8 mouse cellular contexts compared by ENCODE assay signal in the genomic region with DNA sequence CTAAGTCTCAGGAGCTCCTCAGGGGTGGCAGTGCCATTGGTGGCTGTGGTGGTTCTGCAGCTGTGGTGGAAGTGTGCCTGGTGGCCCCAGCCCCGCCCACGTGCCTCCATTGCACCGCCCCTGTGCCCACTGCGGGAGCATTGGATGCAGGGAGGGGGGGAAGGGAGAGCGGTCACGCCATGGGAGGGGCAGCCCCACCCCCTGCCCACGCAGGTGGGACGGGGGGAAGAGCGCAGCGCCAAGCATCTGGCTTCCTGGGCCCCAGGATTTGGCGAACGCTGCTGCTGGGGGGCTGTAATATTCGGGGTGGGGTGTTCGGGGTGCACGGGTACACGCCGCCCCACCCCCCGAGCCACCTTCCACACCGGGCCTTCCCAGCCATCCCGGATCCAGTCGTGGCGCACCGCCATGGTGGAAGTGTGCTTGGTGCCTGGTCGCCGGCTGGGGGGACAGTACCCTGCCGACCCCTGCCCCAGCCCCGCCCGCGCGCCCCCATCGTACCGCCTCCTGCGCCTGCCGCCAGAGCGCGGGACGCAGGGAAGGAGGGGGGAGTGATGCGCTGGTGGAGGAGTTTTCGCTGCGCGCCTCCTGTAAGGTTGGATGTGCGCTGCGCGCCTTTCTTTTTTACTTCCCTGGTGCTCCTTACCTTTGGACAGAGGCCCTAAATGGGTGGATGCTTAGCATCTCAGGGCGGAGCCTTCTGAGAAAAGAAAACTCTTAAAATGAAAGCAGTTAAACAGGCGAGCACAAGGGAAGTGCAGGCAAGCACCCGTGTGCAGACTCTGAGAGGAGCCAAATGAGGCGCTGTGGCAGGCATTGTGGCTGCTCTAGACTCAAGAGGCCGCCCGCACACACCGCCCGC. TPM values are rescaled to one million over a fixed set of nuclear protein-coding genes. Genes with fewer than 3 reads are reported as not detected.
A peak's percentile ranks its signal among the peaks of the same experiment; 100 is the strongest.
DNase-seq lines count a peak whose midpoint lies in the region; ATAC-seq and TF ChIP-seq lines count a peak whose summit lies in the region.

No protein-coding gene starts in this region.

- H3K4me3 ChIP-seq in lung, adult 2 months (replicated peaks; ENCODE audit: extremely low read depth, low read depth, low read length) = peak overlapping the region; percentile 68
- H3K4me3 ChIP-seq in intestine, embryonic 14.5 days (ENCODE audit: low read depth, low read length) = peak overlapping the region; percentile 52
- peak overlapping the region; percentile 9; the same call in 1 of the 2 replicates for H3K4me3 ChIP-seq in macrophage (ENCODE audit: inconsistent target)

- H3K27me3 ChIP-seq in intestine, embryonic 14.5 days (replicated peaks; ENCODE audit: control insufficient read depth, insufficient read depth, low read length) = no peaks in the 10 kb centered on the region

- TF ChIP-seq CTCF in lung, adult 2 months (IDR thresholded peaks at IDR 0.05; ENCODE audit: insufficient read depth, low read length) = no peak

- under 1% methylated on average over 51 of the region's 52 CpGs for WGBS in lung, adult 2 months
- WGBS in intestine, embryonic 14.5 days = 1% methylated on average over 50 of the region's 52 CpGs
- WGBS in macrophage (ENCODE audit: missing documents) = 3% methylated on average over 39 of the region's 52 CpGs

- peak; percentile 57; the same call in 1 of the 2 replicates for TF ChIP-seq POLR2A in lung, adult 2 months (IDR thresholded peaks at IDR 0.05; ENCODE audit: borderline replicate concordance, extremely low read depth, low read depth, low read length)

- peak overlapping the region; percentile 86 for H3K27ac ChIP-seq in intestine, embryonic 14.5 days (ENCODE audit: low read depth)
- no peak overlapping the region for H3K27ac ChIP-seq in macrophage

- DNase-seq in lung, adult 2 months = no peak
- DNase-seq in lung, postnatal 25 days (ENCODE audit: low spot score) = no peak
- DNase-seq in adrenal gland, postnatal 10 days = peak; percentile 20
- peak; percentile 35 for DNase-seq in fibroblast of lung, adult 2 months (ENCODE audit: low read depth)
- DNase-seq in intestine, embryonic 14.5 days (ENCODE audit: low spot score) = peak; percentile 83
- DNase-seq in right cerebral cortex, postnatal 25 days = peak; percentile 10
- DNase-seq in spleen, adult 12 weeks (ENCODE audit: low spot score) = no peak

- H3K9ac ChIP-seq in intestine, embryonic 14.5 days (ENCODE audit: low read length) = peak overlapping the region; percentile 74

- no peaks in the 10 kb centered on the region for H3K79me2 ChIP-seq in macrophage (ENCODE audit: inconsistent target)

- no peaks in the 10 kb centered on the region for H3K36me3 ChIP-seq in intestine, embryonic 14.5 days (ENCODE audit: control insufficient read depth, insufficient read depth, low read length)
- H3K36me3 ChIP-seq in macrophage (ENCODE audit: inconsistent target) = no peaks in the 10 kb centered on the region

- 0 out of 2 replicates have a peak, but pooled peaks cover 3% of the 10 kb centered on the region for H3K9me3 ChIP-seq in intestine, embryonic 14.5 days (ENCODE audit: control insufficient read depth, low read length)

- H3K4me1 ChIP-seq in lung, adult 2 months (ENCODE audit: control insufficient read depth, insufficient read depth, low read length) = no peaks in the 10 kb centered on the region; the same call in 1 of the 2 replicates
- no peaks in the 10 kb centered on the region for H3K4me1 ChIP-seq in intestine, embryonic 14.5 days (replicated peaks; ENCODE audit: control insufficient read depth, insufficient read depth, low read length)

- peak; percentile 90 for ATAC-seq in intestine, embryonic 14.5 days (replicated peaks; ENCODE audit: low FRiP score, low TSS enrichment, low read depth)

- peak overlapping the region; percentile 84 for H3K4me2 ChIP-seq in intestine, embryonic 14.5 days (ENCODE audit: low read length)

RNA-seq across cellular contexts. Expression of a gene that starts 31.4 kb away (rescaled TPM):
- polyA plus RNA-seq in lung, adult 2 months (2012; rRNA removed) = not detected in 2 replicates
- total RNA-seq in adrenal gland, postnatal 10 days (2021) = not detected
- polyA plus RNA-seq in intestine, embryonic 14.5 days (2014; fragmentation: Nextera tagmentation; extraction: Ambion mirVana) = not detected in 2 replicates
- not detected for total RNA-seq in macrophage (2018; cell fraction: chromatin; rRNA removed)
- not detected for total RNA-seq in macrophage (2018; cell fraction: cytosol; rRNA removed)
- not detected for total RNA-seq in macrophage (2018; cell fraction: nucleus; rRNA removed)
- polyA plus RNA-seq in macrophage (2018) = not detected in 3 replicates

Comparison
In these comparisons a context has a peak if more than half of its experiments do, and no peak if none do; other contexts are left out.
1. DNase-seq: peak in adrenal gland, postnatal 10 days (single experiment), fibroblast of lung, adult 2 months (single experiment), intestine, embryonic 14.5 days (single experiment) and right cerebral cortex, postnatal 25 days (single experiment); none in lung, adult 2 months (single experiment), lung, postnatal 25 days (single experiment) and spleen, adult 12 weeks (single experiment).
2. H3K4me3 ChIP-seq: peak in every context shown above with its lines; median percentile 68 in lung, adult 2 months; 52 in intestine, embryonic 14.5 days; 9 in macrophage.